Comparison of ENCODE assay signal across 8 mouse cellular contexts in genomic region chr4:156026013-156026412, GRCm38 (mm10). TPM values are rescaled to one million over a fixed set of nuclear protein-coding genes. Genes with fewer than 3 reads are reported as not detected.
DNase-seq lines count a peak whose midpoint lies in the region; ATAC-seq lines count a peak whose summit lies in the region.

TSS of gene Tnfrsf18 (plus strand) at chr4:156026164.

- no peak within 1 kb of the TSS for H3K4me3 ChIP-seq in neural tube, embryonic 15.5 days (replicated peaks)

- no peak within 1 kb of the TSS for H3K27ac ChIP-seq in neural tube, embryonic 15.5 days (replicated peaks)

- H3K4me2 ChIP-seq in neural tube, embryonic 15.5 days: no peak within 1 kb of the TSS

- DNase-seq in cerebellum, adult 8-10 months: peak; percentile 22
- peak; percentile 49 for DNase-seq in B cell, adult 2 months
- peak; percentile 68 to 70 for DNase-seq in frontal cortex, postnatal 36 days (ENCODE audit: low spot score in 2 of 2)
- peak; percentile 24 to 69 for DNase-seq in kidney, postnatal 36 days
- DNase-seq in thymus, postnatal 14 days: peak; percentile 82

- no peak within 1 kb of the TSS for H3K9ac ChIP-seq in neural tube, embryonic 15.5 days (replicated peaks)

- no peaks in the 10 kb centered on the region for H3K9me3 ChIP-seq in neural tube, embryonic 15.5 days (replicated peaks)

- peaks cover 14% of the 10 kb centered on the region for H3K4me1 ChIP-seq in neural tube, embryonic 15.5 days

- peaks cover 18% of the 10 kb centered on the region for H3K36me3 ChIP-seq in neural tube, embryonic 15.5 days

- H3K27me3 ChIP-seq in neural tube, embryonic 15.5 days (replicated peaks): no peaks in the 10 kb centered on the region

- 61% methylated on average over 4 of the region's 4 CpGs for WGBS in neural tube, embryonic 15.5 days

- ATAC-seq in cerebellum, adult (ENCODE audit: insufficient number of reproducible peaks, low FRiP score, low TSS enrichment): no peak
- ATAC-seq in megakaryocyte progenitor cell, adult 5-6 weeks (replicated peaks; ENCODE audit: poor library complexity): peak; percentile 76
- ATAC-seq in neural tube, embryonic 15.5 days (ENCODE audit: low FRiP score): no peak

RNA-seq across cellular contexts. Expression of gene Tnfrsf18, which starts in this region (rescaled TPM):
- 0.76 and 4.5 TPM in 2 replicates for total RNA-seq in megakaryocyte progenitor cell, adult 5-6 weeks (2015)
- 1.9 and 2.0 TPM in 2 replicates for total RNA-seq in megakaryocyte progenitor cell, adult 5-6 weeks (2017)
- 1.8 and 3.3 TPM in 2 replicates for polyA plus RNA-seq in neural tube, embryonic 15.5 days (2015; fragmentation: Nextera tagmentation; extraction: Ambion mirVana)

Comparison
In these comparisons a context has a peak if more than half of its experiments do, and no peak if none do; other contexts are left out.
1. DNase-seq: peak in every context shown above with its lines; median percentile 82 in thymus, postnatal 14 days; 69 in frontal cortex, postnatal 36 days; 49 in B cell, adult 2 months; 46 in kidney, postnatal 36 days; 22 in cerebellum, adult 8-10 months.